Mouse (Mus musculus) CH12.LX (cell line): ENCODE results near the gene Atp5j. TPM values are rescaled to one million over a fixed set of nuclear protein-coding genes. Genes with fewer than 3 reads are reported as not detected.

Experiments used
- DNase-seq: peaks from one replicate; pipeline ENCODE4 v3.0.0-alpha.2; 2013; ENCODE audit errors: extremely low read depth
- H3K27ac ChIP-seq: 2 replicates; pipeline ENCODE4 v1.5.1; 2012; ENCODE audit warnings: low read depth, mild to moderate bottlenecking, control low read depth, moderate library complexity; ENCODE audit not compliant: insufficient read depth
- H3K27me3 ChIP-seq: replicated peaks from 2 replicates; pipeline ENCODE3; 2012; ENCODE audit warnings: inconsistent platforms
- H3K36me3 ChIP-seq, 2 experiments: replicated peaks in 1 of 2; 2 replicates each; pipeline versions ENCODE3 to v1.6.1; 2012; ENCODE audit warnings: inconsistent platforms in 1 of 2, low read length in 1 of 2, mild to moderate bottlenecking in 1 of 2, mixed read lengths in 1 of 2, moderate library complexity in 1 of 2; ENCODE audit not compliant: control insufficient read depth in 1 of 2, insufficient read depth in 1 of 2
- H3K4me1 ChIP-seq, 2 experiments: 2 replicates each; pipeline ENCODE4 v1.6.1; 2012; ENCODE audit warnings: inconsistent platforms in 1 of 2, moderate library complexity in 1 of 2; ENCODE audit not compliant: insufficient read depth in 2 of 2, control insufficient read depth in 1 of 2
- H3K4me2 ChIP-seq: 2 replicates; pipeline ENCODE4 v1.6.1; 2012; ENCODE audit warnings: low read depth, mild to moderate bottlenecking, control low read depth; ENCODE audit not compliant: poor library complexity, insufficient read depth, severe bottlenecking
- H3K4me3 ChIP-seq, 3 experiments: fragments of 150-350 bp in 1 of 3; sonication (generic) in 1 of 3; replicated peaks in 1 of 3; 2 replicates each; pipeline versions ENCODE3 to v1.5.1; 2011 to 2012; ENCODE audit warnings: low read depth in 2 of 3, low read length in 2 of 3, mild to moderate bottlenecking in 2 of 3, moderate library complexity in 2 of 3, control low read depth in 1 of 3, improper control_type of control experiment in 1 of 3, inconsistent platforms in 1 of 3, mixed read lengths in 1 of 3; ENCODE audit not compliant: poor library complexity in 1 of 3
- H3K79me2 ChIP-seq: replicated peaks from 2 replicates; pipeline ENCODE4 v1.6.1; 2012; ENCODE audit warnings: mild to moderate bottlenecking, moderate library complexity; ENCODE audit not compliant: control insufficient read depth, poor library complexity, insufficient read depth, severe bottlenecking; ENCODE audit errors: extremely low read depth
- H3K9ac ChIP-seq: 2 replicates; pipeline ENCODE4 v1.6.1; 2012; ENCODE audit warnings: low read depth, mild to moderate bottlenecking, control low read depth, moderate library complexity; ENCODE audit not compliant: insufficient read depth
- H3K9me3 ChIP-seq: replicated peaks from 2 replicates; pipeline ENCODE3; 2012; ENCODE audit warnings: low read length, inconsistent platforms, mixed read lengths
- CHD2 ChIP-seq: IDR thresholded peaks from 2 replicates; pipeline ENCODE4 v1.6.1; 2011; ENCODE audit warnings: low read length, improper control_type of control experiment
- E2F4 ChIP-seq: IDR thresholded peaks from 2 replicates; pipeline ENCODE4 v1.6.1; 2011; ENCODE audit warnings: low read depth, low read length, improper control_type of control experiment; ENCODE audit not compliant: insufficient replicate concordance
- ELF1 ChIP-seq: IDR thresholded peaks from 2 replicates; pipeline ENCODE4 v1.6.1; 2014; ENCODE audit warnings: low read depth, mild to moderate bottlenecking, inconsistent platforms, low read length, improper control_type of control experiment
- EP300 ChIP-seq: IDR thresholded peaks from 2 replicates; pipeline ENCODE4 v1.6.1; 2011; ENCODE audit warnings: low read length, improper control_type of control experiment
- GABPA ChIP-seq: IDR thresholded peaks from 2 replicates; pipeline ENCODE4 v1.6.1; 2012; ENCODE audit warnings: low read depth, low read length, improper control_type of control experiment, inconsistent platforms; ENCODE audit not compliant: insufficient replicate concordance
- HCFC1 ChIP-seq: IDR thresholded peaks from 2 replicates; pipeline ENCODE4 v1.6.1; 2012; ENCODE audit warnings: low read depth, mild to moderate bottlenecking, inconsistent platforms, low read length, improper control_type of control experiment
- IRF4 ChIP-seq: IDR thresholded peaks from 2 replicates; pipeline ENCODE4 v1.6.1; 2014; ENCODE audit warnings: low read depth, mild to moderate bottlenecking, inconsistent platforms, low read length, improper control_type of control experiment
- JUND ChIP-seq: conservative IDR thresholded peaks from 2 replicates; pipeline ENCODE4 v1.6.1; 2011; ENCODE audit warnings: low read depth, low read length, improper control_type of control experiment
- KAT2A ChIP-seq: IDR thresholded peaks from 2 replicates; pipeline ENCODE4 v1.6.1; 2012; ENCODE audit warnings: low read length, improper control_type of control experiment, inconsistent platforms; ENCODE audit not compliant: insufficient replicate concordance
- MAZ ChIP-seq: IDR thresholded peaks from 2 replicates; pipeline ENCODE4 v1.6.1; 2012; ENCODE audit warnings: low read depth, mild to moderate bottlenecking, inconsistent platforms, low read length, improper control_type of control experiment, moderate library complexity
- MEF2A ChIP-seq: IDR thresholded peaks from 2 replicates; pipeline ENCODE4 v1.6.1; 2014; ENCODE audit warnings: low read depth, mild to moderate bottlenecking, inconsistent platforms, low read length, improper control_type of control experiment, borderline replicate concordance
- MYC ChIP-seq: IDR thresholded peaks from 2 replicates; pipeline ENCODE4 v1.6.1; 2011; ENCODE audit warnings: low read depth, mild to moderate bottlenecking, improper control_type of control experiment, low read length
- NELFE ChIP-seq: IDR thresholded peaks from 2 replicates; pipeline ENCODE4 v1.6.1; 2011; ENCODE audit warnings: low read depth, low read length, improper control_type of control experiment
- NRF1 ChIP-seq: IDR thresholded peaks from 2 replicates; pipeline ENCODE4 v1.6.1; 2014; ENCODE audit warnings: low read depth, mild to moderate bottlenecking, inconsistent platforms, low read length, improper control_type of control experiment, moderate library complexity
- POLR2A ChIP-seq: IDR thresholded peaks from 2 replicates; pipeline ENCODE4 v1.6.1; 2011; ENCODE audit warnings: low read depth, mild to moderate bottlenecking, improper control_type of control experiment, low read length
- RCOR1 ChIP-seq: conservative IDR thresholded peaks from 2 replicates; pipeline ENCODE4 v1.6.1; 2012; ENCODE audit warnings: low read depth, mild to moderate bottlenecking, inconsistent platforms, low read length, improper control_type of control experiment
- SMC3 ChIP-seq: IDR thresholded peaks from 2 replicates; pipeline ENCODE4 v1.6.1; 2011; ENCODE audit warnings: low read depth, low read length, improper control_type of control experiment
- TBP ChIP-seq: conservative IDR thresholded peaks from 2 replicates; pipeline ENCODE4 v1.6.1; 2011; ENCODE audit warnings: low read depth, low read length, improper control_type of control experiment
- UBTF ChIP-seq: IDR thresholded peaks from 2 replicates; pipeline ENCODE4 v1.6.1; 2012; ENCODE audit warnings: low read depth, mild to moderate bottlenecking, inconsistent platforms, low read length, improper control_type of control experiment, moderate library complexity
- USF1 ChIP-seq: IDR thresholded peaks from 2 replicates; pipeline ENCODE4 v1.6.1; 2014; ENCODE audit warnings: low read depth, mild to moderate bottlenecking, inconsistent platforms, low read length, improper control_type of control experiment
- ZMIZ1 ChIP-seq: IDR thresholded peaks from 2 replicates; pipeline ENCODE4 v1.6.1; 2012; ENCODE audit warnings: low read depth, mild to moderate bottlenecking, inconsistent platforms, low read length, improper control_type of control experiment
- ZNF384 ChIP-seq: IDR thresholded peaks from 2 replicates; pipeline ENCODE4 v1.6.1; 2012; ENCODE audit warnings: low read depth, low read length, improper control_type of control experiment, inconsistent platforms
- dilution Hi-C: fragments of 300-500 bp; cut with MboI; formaldehyde crosslinking; loops from 2 replicates; pipeline ENCODE4 v1.14.3; 2020; ENCODE audit warnings: low sequenced_read_pairs; ENCODE audit not compliant: extremely low pct_unique_long_range_greater_than_20kb, extremely low pct_ligation_motif_present
- in situ Hi-C: fragments of 300-500 bp; cut with MboI; formaldehyde crosslinking; loops from 3 replicates; pipeline ENCODE4 v1.14.3; 2019; ENCODE audit warnings: low sequenced_read_pairs, low pct_ligation_motif_present, low pct_unique_long_range_greater_than_20kb, mixed read lengths
- polyA plus RNA-seq: library from polyadenylated mRNA; unstranded; fragments of >175 nt; gene quantifications from 2 replicates; pipeline ENCODE4 v1.2.1, GENCODE M21; 2012; ENCODE audit warnings: low read depth; ENCODE audit not compliant: insufficient read length
- total RNA-seq, 2 experiments: library from RNA; depleted of rRNA; stranded (reverse); fragments of 300-350 nt in 1 of 2; fragments of >200 nt in 1 of 2; gene quantifications; 2 replicates each; pipeline ENCODE4 v1.2.3; 2012 to 2014

Atp5j gene
- total and polyA plus RNA-seq, 3 experiments, result 223 to 485 (median 277) TPM

GRCm38 (mm10) chr16:84853492-84853891 lies 18.1 kb upstream of the Atp5j start:
- Histone ChIP-seq H3K4me1 (no peaks in the 10 kb centered on the region), H3K36me3 (peaks cover 67 to 91% of the 10 kb centered on the region in 2 experiments), H3K4me2 (no peak overlapping the region), H3K4me3 (no peak overlapping the region), H3K27me3 (no peaks in the 10 kb centered on the region), H3K9ac (no peak overlapping the region), H3K9me3 (no peaks in the 10 kb centered on the region), H3K27ac (no peak overlapping the region), H3K79me2 (no peaks in the 10 kb centered on the region; the same call in 1 of the 2 replicates)
- in situ Hi-C loops (no loop called here), dilution Hi-C loops (no loop called here)
- no peak for DNase-seq
- TF ChIP-seq RCOR1 (no peak), CHD2 (no peak), MYC (no peak), ZMIZ1 (no peak), E2F4 (no peak), NELFE (no peak), ELF1 (no peak), EP300 (no peak), ZNF384 (no peak), TBP (no peak), NRF1 (no peak), MEF2A (no peak), IRF4 (no peak), POLR2A (no peak), UBTF (no peak)

DNA sequence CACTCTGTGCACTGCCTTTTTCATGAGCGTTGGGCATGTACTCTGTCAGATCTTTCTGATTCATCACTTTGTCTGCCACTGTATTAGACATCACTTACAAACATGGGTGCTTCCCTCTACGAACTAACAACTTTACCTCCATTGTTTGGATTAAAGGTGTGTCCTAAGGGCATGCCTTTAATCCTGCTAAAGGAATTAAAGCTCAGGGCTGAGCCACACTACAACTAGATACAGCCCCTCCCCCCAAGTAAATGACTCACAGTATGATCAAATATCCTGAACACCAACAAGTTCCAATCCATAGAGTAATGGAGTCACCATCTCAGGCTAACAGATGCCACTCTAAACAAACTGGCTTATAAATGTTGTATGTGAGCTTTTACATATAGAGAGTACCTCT lies 3.2 kb upstream of the Atp5j start:
- H3K4me2 ChIP-seq, result no peak overlapping the region
- peaks cover 6 to 21% of the 10 kb centered on the region in 2 experiments; a peak in 3 of 4 replicates for H3K4me1 ChIP-seq
- H3K4me3 ChIP-seq, result no peak overlapping the region
- no peaks in the 10 kb centered on the region for H3K27me3 ChIP-seq
- H3K9ac ChIP-seq, result no peak overlapping the region
- TF ChIP-seq JUND (no peak), MAZ (no peak), HCFC1 (no peak), GABPA (no peak), KAT2A (no peak), CHD2 (no peak), SMC3 (no peak), USF1 (no peak)
- H3K9me3 ChIP-seq, result no peaks in the 10 kb centered on the region
- in situ Hi-C loops, result loop anchor here (10.0 to 25.0 kb wide), 2 partner anchors 104 to 251 kb away; partner anchors contain the start of gene Mrpl39
- peaks cover 39% of the 10 kb centered on the region for H3K79me2 ChIP-seq
- H3K36me3 ChIP-seq, result peaks cover 21 to 54% of the 10 kb centered on the region in 2 experiments
- no peak overlapping the region for H3K27ac ChIP-seq
- no peak for DNase-seq
- dilution Hi-C loops, result no loop called here
